Mouse (Mus musculus): Measurements from ENCODE around the gene Irgm1.
"Not testable (repeated sequence)": the region's sequence is repeated elsewhere in the genome, so short reads cannot be mapped to it uniquely, and the experiment has no call there.

Gene Irgm1

GRCm38 (mm10) chr11:48831273-48831672, 40.2 kb downstream of the Irgm1 start:
- no peak for DNase-seq

GRCm38 (mm10) chr11:48830279-48830678, 41.2 kb downstream of the Irgm1 start:
- DNase-seq = peak; percentile 49

GRCm38 (mm10) chr11:48827926-48828325, 43.6 kb downstream of the Irgm1 start:
- DNase-seq = no peak

- DNase-seq = no peak
These were observed 44.8 kb downstream of the Irgm1 start for GRCm38 (mm10) chr11:48826752-48827096.

- DNase-seq = peak; percentile 41
These were observed 45.3 kb downstream of the Irgm1 start, which contains the start of the genes Trim7 and Gm12184 for GRCm38 (mm10) chr11:48825979-48826751. TSS of gene Trim7 (plus strand) at chr11:48826140. TSS of gene Gm12184 (minus strand) at chr11:48826655.

- no peak for DNase-seq
These were observed 47.1 kb downstream of the Irgm1 start for GRCm38 (mm10) chr11:48824311-48824830.

GRCm38 (mm10) chr11:48823536-48823972, 47.9 kb downstream of the Irgm1 start:
- DNase-seq = peak; percentile 77

GRCm38 (mm10) chr11:48822768-48823512, 48.5 kb downstream of the Irgm1 start:
- no peak for DNase-seq

- DNase-seq = not testable (repeated sequence)
These were observed 50.2 kb downstream of the Irgm1 start for GRCm38 (mm10) chr11:48821299-48821698.

GRCm38 (mm10) chr11:48820308-48820674, 51.2 kb downstream of the Irgm1 start:
- no peak for DNase-seq

- no peak for DNase-seq
These were observed 51.7 kb downstream of the Irgm1 start for GRCm38 (mm10) chr11:48819614-48820307.

- DNase-seq = peak; percentile 96
These were observed 53.1 kb downstream of the Irgm1 start for GRCm38 (mm10) chr11:48818346-48818745.

- peak; percentile 23 for DNase-seq
These were observed 53.7 kb downstream of the Irgm1 start for GRCm38 (mm10) chr11:48817794-48818193.

- peak; percentile 99 for DNase-seq
These were observed 54.5 kb downstream of the Irgm1 start, which contains the start of gene Trim41 for GRCm38 (mm10) chr11:48816800-48817665. TSS of gene Trim41 (minus strand) at chr11:48817353.

- peak; percentile 56 for DNase-seq
These were observed 55.2 kb downstream of the Irgm1 start for GRCm38 (mm10) chr11:48816281-48816781.

- DNase-seq = no peak
These were observed 55.6 kb downstream of the Irgm1 start for GRCm38 (mm10) chr11:48815851-48816250.

- DNase-seq = no peak
These were observed 57.7 kb downstream of the Irgm1 start for GRCm38 (mm10) chr11:48813782-48814181.
